In genomic region chr2:27516289-27516688, GRCm38 (mm10) we compare ENCODE assay signal across 8 mouse cellular contexts. TPM values are rescaled to one million over a fixed set of nuclear protein-coding genes. Genes with fewer than 3 reads are reported as not detected.
A peak's percentile ranks its signal among the peaks of the same experiment; 100 is the strongest.
DNase-seq lines count a peak whose midpoint lies in the region; ATAC-seq and TF ChIP-seq lines count a peak whose summit lies in the region.

No protein-coding gene starts in this region.

- no peak overlapping the region for H3K27ac ChIP-seq in heart, postnatal 0 days (ENCODE audit: low read depth)
- no peak overlapping the region for H3K27ac ChIP-seq in hindbrain, embryonic 13.5 days
- no peak overlapping the region for H3K27ac ChIP-seq in midbrain, embryonic 12.5 days (replicated peaks)

- 18% methylated on average over 1 of the region's 1 CpGs for WGBS in heart, postnatal 0 days
- WGBS in hindbrain, embryonic 13.5 days = 26% methylated on average over 1 of the region's 1 CpGs
- WGBS in midbrain, embryonic 12.5 days = 20% methylated on average over 1 of the region's 1 CpGs

- H3K4me1 ChIP-seq in heart, postnatal 0 days (ENCODE audit: control insufficient read depth, insufficient read depth) = peaks cover 19% of the 10 kb centered on the region
- peaks cover 31% of the 10 kb centered on the region for H3K4me1 ChIP-seq in hindbrain, embryonic 13.5 days (replicated peaks)
- H3K4me1 ChIP-seq in midbrain, embryonic 12.5 days = peaks cover 26% of the 10 kb centered on the region

- no peak for TF ChIP-seq EP300 in heart, postnatal 0 days (IDR thresholded peaks at IDR 0.05; ENCODE audit: low read depth)

- intact Hi-C loops in heart, postnatal 10 days (cut with DNase I) = no loop called here

- no peak for TF ChIP-seq CTCF in heart, postnatal 0 days (IDR thresholded peaks at IDR 0.05; ENCODE audit: low read depth)

- H3K9me3 ChIP-seq in heart, postnatal 0 days (replicated peaks; ENCODE audit: control insufficient read depth, low read length) = no peaks in the 10 kb centered on the region
- H3K9me3 ChIP-seq in hindbrain, embryonic 13.5 days = no peaks in the 10 kb centered on the region
- peaks cover 5% of the 10 kb centered on the region; the same call in 1 of the 2 replicates for H3K9me3 ChIP-seq in midbrain, embryonic 12.5 days

- peaks cover 31% of the 10 kb centered on the region for H3K36me3 ChIP-seq in heart, postnatal 0 days (replicated peaks; ENCODE audit: control insufficient read depth, insufficient read depth, low read length)
- H3K36me3 ChIP-seq in hindbrain, embryonic 13.5 days = peaks cover 30% of the 10 kb centered on the region
- peaks cover 29% of the 10 kb centered on the region for H3K36me3 ChIP-seq in midbrain, embryonic 12.5 days

- peak overlapping the region; percentile 89 for H3K4me2 ChIP-seq in heart, postnatal 0 days (ENCODE audit: low read depth, low read length)
- peak overlapping the region; percentile 85 for H3K4me2 ChIP-seq in hindbrain, embryonic 13.5 days
- H3K4me2 ChIP-seq in midbrain, embryonic 12.5 days (replicated peaks) = peak overlapping the region; percentile 98

- H3K4me3 ChIP-seq in heart, postnatal 0 days (ENCODE audit: low read depth, low read length) = peak overlapping the region; percentile 74; the same call in 1 of the 2 replicates
- H3K4me3 ChIP-seq in hindbrain, embryonic 13.5 days = peak overlapping the region; percentile 95
- H3K4me3 ChIP-seq in midbrain, embryonic 12.5 days = peak overlapping the region; percentile 92

- H3K9ac ChIP-seq in heart, postnatal 0 days (replicated peaks; ENCODE audit: low read depth, low read length) = peak overlapping the region; percentile 81; the same call in 1 of the 2 replicates
- peak overlapping the region; percentile 92 for H3K9ac ChIP-seq in hindbrain, embryonic 13.5 days
- peak overlapping the region; percentile 94 for H3K9ac ChIP-seq in midbrain, embryonic 12.5 days (replicated peaks)

- H3K27me3 ChIP-seq in heart, postnatal 0 days (ENCODE audit: control insufficient read depth, insufficient read depth, low read length) = no peaks in the 10 kb centered on the region
- H3K27me3 ChIP-seq in hindbrain, embryonic 13.5 days = no peaks in the 10 kb centered on the region
- no peaks in the 10 kb centered on the region for H3K27me3 ChIP-seq in midbrain, embryonic 12.5 days

- no peak for DNase-seq in heart, postnatal 0 days (ENCODE audit: low spot score)
- DNase-seq in heart, postnatal 10 days = no peak
- DNase-seq in R1 (ENCODE audit: low read depth, low spot score) = peak; percentile 65
- no peak for DNase-seq in layer of hippocampus, postnatal 25 days (ENCODE audit: extremely low spot score in 1 of 2, low spot score in 1 of 2)
- no peak for DNase-seq in gastrocnemius, adult 8-10 months (ENCODE audit: low spot score in 2 of 2)

- no peak for ATAC-seq in heart, postnatal 0 days (ENCODE audit: insufficient read depth, low read depth)
- ATAC-seq in hindbrain, embryonic 13.5 days (ENCODE audit: low FRiP score) = no peak
- ATAC-seq in midbrain, embryonic 12.5 days (ENCODE audit: low FRiP score, low read depth) = no peak
- ATAC-seq in CD4-positive, CD25-positive, alpha-beta regulatory T cell, adult 4 months = no peak

RNA-seq across cellular contexts. Expression of gene Wdr5, which starts 1.3 kb away (rescaled TPM):
- 21.8 and 31.7 TPM in 2 replicates for total RNA-seq in heart, postnatal 0 days (2014; rRNA removed; ENCODE audit: low replicate concordance)
- 17.1 and 17.8 TPM in 2 replicates for polyA plus RNA-seq in heart, postnatal 0 days (2015; fragmentation: Nextera tagmentation; extraction: Ambion mirVana)
- 10 to 100 TPM; 25.4 to 28.5 TPM for total RNA-seq in heart, postnatal 10 days (2021)
- 40.7 and 42.3 TPM in 2 replicates for polyA plus RNA-seq in hindbrain, embryonic 13.5 days (2015; fragmentation: Nextera tagmentation; extraction: Ambion mirVana)
- 61.5 and 62.3 TPM in 2 replicates for polyA plus RNA-seq in midbrain, embryonic 12.5 days (2016; fragmentation: Nextera tagmentation; extraction: Ambion mirVana)
- 10 to 100 TPM; 27.6 to 32.6 TPM for total RNA-seq in layer of hippocampus, postnatal 25 days (2021)
- 10 to 100 TPM; 15.6 to 17.1 TPM for polyA plus RNA-seq in CD4-positive, CD25-positive, alpha-beta regulatory T cell, adult 4 months (2017; shearing (Covaris generic))
- 10 to 100 TPM; 15.4 to 19.7 (median 17.1) TPM for total RNA-seq in gastrocnemius, adult 8-10 months (2022)

RNA-seq across cellular contexts. Expression of gene Brd3, which starts 8.8 kb away (rescaled TPM):
- total RNA-seq in heart, postnatal 0 days (2014; rRNA removed; ENCODE audit: low replicate concordance) = 13.0 and 19.6 TPM in 2 replicates
- 37.1 and 40.8 TPM in 2 replicates for polyA plus RNA-seq in heart, postnatal 0 days (2015; fragmentation: Nextera tagmentation; extraction: Ambion mirVana)
- 10 to 100 TPM; 42.6 to 53.0 TPM for total RNA-seq in heart, postnatal 10 days (2021)
- polyA plus RNA-seq in hindbrain, embryonic 13.5 days (2015; fragmentation: Nextera tagmentation; extraction: Ambion mirVana) = 130 and 133 TPM in 2 replicates
- 127 and 145 TPM in 2 replicates for polyA plus RNA-seq in midbrain, embryonic 12.5 days (2016; fragmentation: Nextera tagmentation; extraction: Ambion mirVana)
- total RNA-seq in layer of hippocampus, postnatal 25 days (2021) = 10 to 100 TPM; 51.0 to 53.7 TPM
- polyA plus RNA-seq in CD4-positive, CD25-positive, alpha-beta regulatory T cell, adult 4 months (2017; shearing (Covaris generic)) = 10 to 100 TPM; 33.5 to 34.3 TPM
- total RNA-seq in gastrocnemius, adult 8-10 months (2022) = 10 to 100 TPM; 19.4 to 29.0 (median 24.9) TPM
